Mouse (Mus musculus): ENCODE results near the gene Zbtb38. TPM values are rescaled to one million over a fixed set of nuclear protein-coding genes. Genes with fewer than 3 reads are reported as not detected.

Gene Zbtb38
- total and polyA plus RNA-seq, 3 experiments, result 3.7 to 38.2 (median 37.6) TPM

DNA sequence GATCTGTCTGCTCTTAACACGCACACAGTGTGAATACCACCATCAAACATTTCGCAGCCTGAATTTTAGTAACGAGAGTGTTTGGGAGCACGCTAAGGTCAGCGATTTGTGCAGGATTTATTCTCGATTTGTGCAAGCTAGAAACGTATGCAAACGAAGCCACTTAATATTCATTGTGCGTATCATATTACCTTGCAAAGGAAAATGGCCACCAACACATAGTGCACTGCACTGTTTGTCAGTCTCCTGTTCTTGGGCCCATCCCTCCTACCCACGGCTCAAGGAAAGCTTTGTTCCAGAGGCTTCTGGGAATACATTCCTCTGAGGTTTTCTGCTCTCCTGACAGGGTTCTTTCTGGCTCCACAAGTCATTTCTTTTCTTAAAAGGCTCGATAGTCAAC, 37.5 kb downstream of the Zbtb38 start:
- Histone ChIP-seq H3K9me3 (replicated peaks) (no peaks in the 10 kb centered on the region), H3K36me3 (replicated peaks) (peaks cover 68% of the 10 kb centered on the region), H3K4me3 (ENCODE audit: low read depth, low read length) (no peak overlapping the region), H3K4me1 (ENCODE audit: insufficient read depth, low read depth, low read length) (peaks cover 69% of the 10 kb centered on the region), H3K27me3 (ENCODE audit: insufficient read depth, low read length) (no peaks in the 10 kb centered on the region)
- TF ChIP-seq POLR2AphosphoS5 (IDR thresholded peaks at IDR 0.05; ENCODE audit: insufficient replicate concordance, low read depth, low read length) (no peak), GATA1 (IDR thresholded peaks at IDR 0.05; ENCODE audit: borderline replicate concordance, low read length) (no peak), TAL1 (conservative IDR thresholded peaks at IDR 0.05; ENCODE audit: low read depth, low read length) (no peak), CTCF (IDR thresholded peaks at IDR 0.05; ENCODE audit: low read depth, low read length) (no peak), GATA2 (IDR thresholded peaks at IDR 0.05; ENCODE audit: borderline replicate concordance, low read depth, low read length) (no peak)
- ATAC-seq (ENCODE audit: extremely low read depth, insufficient number of reproducible peaks, low FRiP score, poor library complexity, severe bottlenecking) (no peak), DNase-seq (ENCODE audit: low spot score) (no peak)

DNA sequence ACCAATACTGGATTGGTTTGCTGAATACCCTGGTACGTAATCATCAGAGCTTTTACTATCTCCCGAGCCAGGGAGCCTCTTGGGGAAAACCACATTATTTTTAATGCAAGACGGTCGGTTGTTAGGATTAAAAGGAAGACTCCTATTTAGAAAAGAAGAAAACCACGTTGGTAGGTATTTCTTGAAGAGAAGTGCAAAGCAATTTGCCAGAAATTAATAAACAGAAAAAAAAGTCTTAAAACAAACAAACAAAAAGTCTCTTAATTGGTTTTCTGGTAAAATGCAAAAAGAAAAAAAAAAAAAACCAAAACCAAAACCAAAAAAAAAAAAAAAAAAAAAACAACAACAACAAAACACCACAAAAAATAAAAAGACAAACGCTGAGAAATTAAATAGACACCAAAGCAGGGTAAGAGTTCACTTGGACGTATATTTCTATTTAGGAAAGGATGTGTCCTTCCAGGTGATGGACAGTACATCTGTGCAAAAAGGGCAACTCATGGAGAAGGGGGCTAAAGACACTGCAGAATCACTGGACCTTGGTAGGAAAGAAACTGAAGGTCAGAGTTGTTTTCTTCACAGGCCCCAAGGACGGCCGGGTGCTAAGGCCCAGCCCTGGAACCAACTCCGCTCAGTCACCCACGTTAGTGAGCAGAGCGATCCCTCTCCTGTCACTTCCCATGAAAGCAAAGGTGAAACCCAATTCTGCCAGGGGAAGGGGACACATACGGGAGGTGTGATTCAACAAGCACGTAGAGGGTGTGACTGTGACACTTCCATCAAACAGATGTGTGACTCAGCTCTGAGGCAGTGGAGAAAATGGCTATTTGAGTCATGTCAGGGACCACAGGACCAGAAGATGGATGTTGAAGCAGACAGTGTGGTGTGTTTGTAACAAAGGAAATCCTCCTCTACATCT, 38.9 kb downstream of the Zbtb38 start:
- no peak for TF ChIP-seq GATA2 (IDR thresholded peaks at IDR 0.05; ENCODE audit: borderline replicate concordance, low read depth, low read length)
- Histone ChIP-seq H3K4me1 (ENCODE audit: insufficient read depth, low read depth, low read length) (peaks cover 62% of the 10 kb centered on the region), H3K9me3 (replicated peaks) (no peaks in the 10 kb centered on the region), H3K36me3 (replicated peaks) (peaks cover 82% of the 10 kb centered on the region), H3K4me3 (ENCODE audit: low read depth, low read length) (peak overlapping the region; percentile 63), H3K27me3 (ENCODE audit: insufficient read depth, low read length) (no peaks in the 10 kb centered on the region)
- ATAC-seq (ENCODE audit: extremely low read depth, insufficient number of reproducible peaks, low FRiP score, poor library complexity, severe bottlenecking) (no peak), DNase-seq (ENCODE audit: low spot score) (no peak)

DNA sequence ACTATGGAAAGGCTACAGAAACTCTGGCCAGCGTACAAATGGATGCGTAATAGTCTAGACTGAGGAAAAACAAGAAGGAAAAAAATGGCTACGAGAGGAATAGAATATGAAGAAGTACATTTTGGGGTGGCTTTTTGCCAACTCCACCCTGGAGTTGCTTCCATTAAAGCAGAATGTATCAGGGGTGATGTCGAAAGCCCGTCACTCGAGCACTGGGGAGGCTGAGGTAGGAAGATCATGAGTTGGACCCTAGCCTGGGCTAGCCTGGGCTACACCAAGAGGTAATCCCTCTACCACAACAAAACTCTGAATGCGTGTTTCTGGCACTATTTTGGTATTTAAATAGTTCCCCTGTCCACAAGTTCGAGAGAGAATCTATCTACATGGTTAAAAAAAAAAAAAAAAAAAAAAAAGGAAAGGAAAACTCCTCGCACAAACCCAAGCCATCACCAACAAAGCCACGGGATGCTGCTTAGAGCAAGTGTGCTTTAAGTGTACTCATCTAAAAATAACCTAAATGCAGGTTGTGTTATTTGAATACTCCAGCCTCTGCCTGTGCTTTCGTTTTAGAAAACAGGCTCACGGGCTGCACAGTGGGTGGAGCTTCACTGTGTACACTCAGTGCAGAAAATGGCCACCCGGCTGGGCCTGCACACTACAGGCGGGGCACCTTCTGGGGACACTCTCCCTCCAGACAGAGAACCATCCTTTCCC, 39.7 kb downstream of the Zbtb38 start:
- H3K36me3 ChIP-seq (replicated peaks), result peaks cover 85% of the 10 kb centered on the region
- peaks cover 59% of the 10 kb centered on the region for H3K4me1 ChIP-seq (ENCODE audit: insufficient read depth, low read depth, low read length)
- ATAC-seq (ENCODE audit: extremely low read depth, insufficient number of reproducible peaks, low FRiP score, poor library complexity, severe bottlenecking), result peak; percentile 96
- peak; percentile 72 for DNase-seq (ENCODE audit: low spot score)
- H3K9me3 ChIP-seq (replicated peaks), result no peaks in the 10 kb centered on the region
- no peak for TF ChIP-seq POLR2AphosphoS5 (IDR thresholded peaks at IDR 0.05; ENCODE audit: insufficient replicate concordance, low read depth, low read length)
- no peak for TF ChIP-seq TAL1 (conservative IDR thresholded peaks at IDR 0.05; ENCODE audit: low read depth, low read length)
- TF ChIP-seq GATA1 (IDR thresholded peaks at IDR 0.05; ENCODE audit: borderline replicate concordance, low read length), result no peak
- no peak for TF ChIP-seq CTCF (IDR thresholded peaks at IDR 0.05; ENCODE audit: low read depth, low read length)
- TF ChIP-seq GATA2 (IDR thresholded peaks at IDR 0.05; ENCODE audit: borderline replicate concordance, low read depth, low read length), result no peak
- no peaks in the 10 kb centered on the region for H3K27me3 ChIP-seq (ENCODE audit: insufficient read depth, low read length)
- peak overlapping the region; percentile 63 for H3K4me3 ChIP-seq (ENCODE audit: low read depth, low read length)

DNA sequence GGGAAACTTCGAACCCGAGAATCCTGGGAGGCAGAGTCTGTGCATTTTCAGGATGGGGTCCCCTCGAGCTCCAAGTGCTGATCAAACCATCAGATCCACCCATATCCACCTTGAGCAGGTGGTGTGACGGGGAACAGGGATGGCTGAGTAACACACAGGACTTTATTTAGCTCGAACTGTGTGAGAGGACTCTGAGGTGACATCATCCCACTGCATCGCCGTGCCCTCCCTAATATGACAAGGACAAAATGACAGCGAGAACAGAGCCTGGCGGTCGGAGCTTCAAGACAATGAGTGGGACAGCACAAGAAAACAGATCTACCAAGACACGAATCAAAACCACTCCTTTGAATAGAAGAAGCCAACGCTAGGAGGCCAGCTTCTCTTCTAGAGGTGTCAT, 40.6 kb downstream of the Zbtb38 start:
- peaks cover 83% of the 10 kb centered on the region for H3K36me3 ChIP-seq (replicated peaks)

DNA sequence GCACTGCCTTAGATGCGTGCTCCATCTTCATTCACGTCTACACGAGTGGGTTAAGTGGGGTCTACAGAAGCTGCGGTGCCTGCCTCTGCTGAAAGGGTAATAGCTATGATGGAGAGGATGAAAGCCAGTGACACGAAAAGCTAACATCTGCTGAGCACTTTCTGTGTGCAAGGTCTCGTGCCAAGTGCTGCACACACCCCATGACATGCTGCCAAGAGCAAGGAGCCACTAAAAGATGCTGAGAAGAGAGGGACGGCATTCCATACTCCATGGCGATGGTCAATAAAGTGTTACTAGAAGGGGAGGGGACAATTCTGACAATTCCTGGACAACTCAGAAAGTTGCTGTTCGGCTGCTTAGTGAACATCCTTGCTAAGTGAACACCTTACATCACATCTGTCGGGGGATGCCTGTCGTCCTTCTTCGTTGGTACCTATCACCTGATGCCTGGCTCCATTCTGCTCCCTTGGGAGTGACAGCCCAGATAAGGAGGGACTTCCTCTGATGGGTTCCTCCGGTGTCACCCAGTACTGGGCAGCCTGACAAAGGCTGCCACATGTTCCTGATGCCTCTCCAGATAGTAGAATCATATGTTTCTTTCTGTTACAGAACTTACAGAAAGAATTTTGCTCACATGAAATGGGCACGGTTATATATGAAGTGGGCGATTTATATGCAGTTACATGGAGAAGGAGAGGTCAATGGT, 42.2 kb downstream of the Zbtb38 start:
- Histone ChIP-seq H3K4me3 (ENCODE audit: low read depth, low read length) (no peak overlapping the region), H3K4me1 (ENCODE audit: insufficient read depth, low read depth, low read length) (peaks cover 43% of the 10 kb centered on the region), H3K27me3 (ENCODE audit: insufficient read depth, low read length) (no peaks in the 10 kb centered on the region), H3K9me3 (replicated peaks) (no peaks in the 10 kb centered on the region), H3K36me3 (replicated peaks) (peaks cover 85% of the 10 kb centered on the region)
- TF ChIP-seq TAL1 (conservative IDR thresholded peaks at IDR 0.05; ENCODE audit: low read depth, low read length) (no peak), POLR2AphosphoS5 (IDR thresholded peaks at IDR 0.05; ENCODE audit: insufficient replicate concordance, low read depth, low read length) (no peak), GATA2 (IDR thresholded peaks at IDR 0.05; ENCODE audit: borderline replicate concordance, low read depth, low read length) (no peak), CTCF (IDR thresholded peaks at IDR 0.05; ENCODE audit: low read depth, low read length) (no peak)
- no peak for DNase-seq (ENCODE audit: low spot score)
- no peak for ATAC-seq (ENCODE audit: extremely low read depth, insufficient number of reproducible peaks, low FRiP score, poor library complexity, severe bottlenecking)

More for the DNA sequence above, 40.6 kb downstream of the Zbtb38 start:
- TF ChIP-seq CTCF (IDR thresholded peaks at IDR 0.05; ENCODE audit: low read depth, low read length) (no peak), GATA1 (IDR thresholded peaks at IDR 0.05; ENCODE audit: borderline replicate concordance, low read length) (no peak), GATA2 (IDR thresholded peaks at IDR 0.05; ENCODE audit: borderline replicate concordance, low read depth, low read length) (no peak), TAL1 (conservative IDR thresholded peaks at IDR 0.05; ENCODE audit: low read depth, low read length) (no peak), POLR2AphosphoS5 (IDR thresholded peaks at IDR 0.05; ENCODE audit: insufficient replicate concordance, low read depth, low read length) (no peak)
- DNase-seq (ENCODE audit: low spot score) (no peak), ATAC-seq (ENCODE audit: extremely low read depth, insufficient number of reproducible peaks, low FRiP score, poor library complexity, severe bottlenecking) (no peak)
- H3K4me1 ChIP-seq (ENCODE audit: insufficient read depth, low read depth, low read length), result peaks cover 53% of the 10 kb centered on the region
- no peak overlapping the region for H3K4me3 ChIP-seq (ENCODE audit: low read depth, low read length)
- H3K27me3 ChIP-seq (ENCODE audit: insufficient read depth, low read length), result no peaks in the 10 kb centered on the region
- no peaks in the 10 kb centered on the region for H3K9me3 ChIP-seq (replicated peaks)

DNA sequence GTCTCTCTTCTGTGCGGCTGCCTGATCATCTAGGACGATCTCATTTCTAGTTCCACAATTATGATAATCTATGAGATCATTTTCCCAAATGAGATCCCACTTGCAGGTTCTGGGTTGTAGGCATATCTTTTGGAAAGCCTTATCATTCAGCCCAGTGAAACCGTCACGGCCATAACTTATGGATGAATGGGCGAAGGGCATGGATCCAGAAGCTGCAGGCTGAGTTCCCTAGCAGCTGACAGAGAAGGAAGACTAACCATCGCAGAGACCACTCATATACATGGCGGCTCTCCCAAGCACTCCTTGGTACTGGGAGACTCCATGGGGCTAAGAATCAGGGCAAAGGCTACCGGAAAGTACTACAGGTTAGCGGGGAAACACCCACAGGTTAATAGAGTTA, 43.7 kb downstream of the Zbtb38 start:
- Histone ChIP-seq H3K9me3 (replicated peaks) (no peaks in the 10 kb centered on the region), H3K27me3 (ENCODE audit: insufficient read depth, low read length) (no peaks in the 10 kb centered on the region), H3K36me3 (replicated peaks) (peaks cover 79% of the 10 kb centered on the region), H3K4me3 (ENCODE audit: low read depth, low read length) (no peak overlapping the region), H3K4me1 (ENCODE audit: insufficient read depth, low read depth, low read length) (peaks cover 35% of the 10 kb centered on the region)
- TF ChIP-seq TAL1 (conservative IDR thresholded peaks at IDR 0.05; ENCODE audit: low read depth, low read length) (no peak), GATA1 (IDR thresholded peaks at IDR 0.05; ENCODE audit: borderline replicate concordance, low read length) (no peak), POLR2AphosphoS5 (IDR thresholded peaks at IDR 0.05; ENCODE audit: insufficient replicate concordance, low read depth, low read length) (no peak), CTCF (IDR thresholded peaks at IDR 0.05; ENCODE audit: low read depth, low read length) (no peak), GATA2 (IDR thresholded peaks at IDR 0.05; ENCODE audit: borderline replicate concordance, low read depth, low read length) (no peak)
- DNase-seq (ENCODE audit: low spot score), result no peak
- no peak for ATAC-seq (ENCODE audit: extremely low read depth, insufficient number of reproducible peaks, low FRiP score, poor library complexity, severe bottlenecking)
